Mouse (Mus musculus): ENCODE measurements around the gene Pcnx2. TPM values are rescaled to one million over a fixed set of nuclear protein-coding genes. Genes with fewer than 3 reads are reported as not detected.

Pcnx2 gene
- total RNA-seq (2017): 0.15 TPM in 1 of 2 replicates, not detected in the other

GRCm38 (mm10) chr8:125897868-125898788 is at the start of gene Pcnx2:
Gene Pcnx2 (minus strand): TSS chr8:125898317.
- ATAC-seq (replicated peaks; ENCODE audit: low read depth, poor library complexity, severe bottlenecking): peak; percentile 9; the same call in 1 of the 2 replicates

- no peak for ATAC-seq (replicated peaks; ENCODE audit: low read depth, poor library complexity, severe bottlenecking)
Measured at GRCm38 (mm10) chr8:125944511-125944910, 46.4 kb upstream of the Pcnx2 start.

GRCm38 (mm10) chr8:125935649-125936048 is 37.5 kb upstream of the Pcnx2 start:
- ATAC-seq (replicated peaks; ENCODE audit: low read depth, poor library complexity, severe bottlenecking): peak; percentile 81; the same call in 1 of the 2 replicates

GRCm38 (mm10) chr8:125931822-125932221 is 33.7 kb upstream of the Pcnx2 start:
- ATAC-seq (replicated peaks; ENCODE audit: low read depth, poor library complexity, severe bottlenecking): no peak

- no peak for ATAC-seq (replicated peaks; ENCODE audit: low read depth, poor library complexity, severe bottlenecking)
Measured at GRCm38 (mm10) chr8:125930276-125931046, 32.3 kb upstream of the Pcnx2 start.

- no peak for ATAC-seq (replicated peaks; ENCODE audit: low read depth, poor library complexity, severe bottlenecking)
Measured at GRCm38 (mm10) chr8:125926636-125927035, 28.5 kb upstream of the Pcnx2 start.

GRCm38 (mm10) chr8:125922333-125922732 is 24.2 kb upstream of the Pcnx2 start:
- no peak for ATAC-seq (replicated peaks; ENCODE audit: low read depth, poor library complexity, severe bottlenecking)

- ATAC-seq (replicated peaks; ENCODE audit: low read depth, poor library complexity, severe bottlenecking): no peak
Measured at GRCm38 (mm10) chr8:125920761-125921160, 22.6 kb upstream of the Pcnx2 start.

GRCm38 (mm10) chr8:125920281-125920680 is 22.2 kb upstream of the Pcnx2 start:
- no peak for ATAC-seq (replicated peaks; ENCODE audit: low read depth, poor library complexity, severe bottlenecking)

- ATAC-seq (replicated peaks; ENCODE audit: low read depth, poor library complexity, severe bottlenecking): no peak
Measured at GRCm38 (mm10) chr8:125919560-125919959, 21.4 kb upstream of the Pcnx2 start.

GRCm38 (mm10) chr8:125918719-125919118 is 20.6 kb upstream of the Pcnx2 start:
- ATAC-seq (replicated peaks; ENCODE audit: low read depth, poor library complexity, severe bottlenecking): no peak

GRCm38 (mm10) chr8:125917013-125917412 is 18.9 kb upstream of the Pcnx2 start:
- ATAC-seq (replicated peaks; ENCODE audit: low read depth, poor library complexity, severe bottlenecking): no peak

GRCm38 (mm10) chr8:125914386-125914785 is 16.3 kb upstream of the Pcnx2 start:
- no peak for ATAC-seq (replicated peaks; ENCODE audit: low read depth, poor library complexity, severe bottlenecking)

- ATAC-seq (replicated peaks; ENCODE audit: low read depth, poor library complexity, severe bottlenecking): no peak
Measured at GRCm38 (mm10) chr8:125913206-125913605, 15.1 kb upstream of the Pcnx2 start.

- ATAC-seq (replicated peaks; ENCODE audit: low read depth, poor library complexity, severe bottlenecking): no peak
Measured at GRCm38 (mm10) chr8:125911229-125911580, 13.1 kb upstream of the Pcnx2 start.

- ATAC-seq (replicated peaks; ENCODE audit: low read depth, poor library complexity, severe bottlenecking): peak; percentile 17; the same call in 1 of the 2 replicates
Measured at GRCm38 (mm10) chr8:125910365-125911228, 12.5 kb upstream of the Pcnx2 start, which contains the start of gene Map3k21. Gene Map3k21 (plus strand): TSS chr8:125910450.

GRCm38 (mm10) chr8:125909661-125910364 is 11.7 kb upstream of the Pcnx2 start:
- ATAC-seq (replicated peaks; ENCODE audit: low read depth, poor library complexity, severe bottlenecking): no peak

- no peak for ATAC-seq (replicated peaks; ENCODE audit: low read depth, poor library complexity, severe bottlenecking)
Measured at GRCm38 (mm10) chr8:125907311-125907710, 9.2 kb upstream of the Pcnx2 start.

- no peak for ATAC-seq (replicated peaks; ENCODE audit: low read depth, poor library complexity, severe bottlenecking)
Measured at GRCm38 (mm10) chr8:125905341-125905740, 7.2 kb upstream of the Pcnx2 start.

Measured in common myeloid progenitor, adult 5-6 weeks (primary cell).